Mouse (Mus musculus) layer of hippocampus, adult 8-10 months (tissue): Measurements from ENCODE around the gene Gchfr. TPM values are rescaled to one million over a fixed set of nuclear protein-coding genes. Genes with fewer than 3 reads are reported as not detected.

Experiments
- total RNA-seq, 4 experiments: library from RNA; stranded (reverse); gene quantifications; 2 replicates each; pipeline ENCODE4 v1.2.4; 2022

The Gchfr gene
- total RNA-seq, 4 experiments from 2014 or later: 0.57 TPM; not detected in 3

Other genes starting within 250 kb of the Gchfr start
- 1 to 10 TPM; 3.5 to 4.3 (median 3.8) TPM for gene Chst14, start 241.3 kb upstream of the Gchfr start, total RNA-seq
- gene Ccdc32, start 138.4 kb upstream of the Gchfr start, total RNA-seq: 10 to 100 TPM; 45.3 to 60.6 (median 53.9) TPM
- 1 to 10 TPM; 7.4 to 9.4 (median 9.0) TPM for gene Rpusd2, start 133.0 kb upstream of the Gchfr start, total RNA-seq
- under 1 TPM in 3 of 4 experiments, not detected in 1; 0.14 to 0.48 (median 0.29) TPM for gene Knl1, start 120.7 kb upstream of the Gchfr start, total RNA-seq
- gene Rad51, start 55.0 kb upstream of the Gchfr start, total RNA-seq: 1 to 10 TPM in 1 of 4 experiments, under 1 TPM in 3; 0.71 to 2.1 (median 0.84) TPM
- 10 to 100 TPM; 49.4 to 59.7 (median 52.5) TPM for gene Rmdn3, start 10.7 kb upstream of the Gchfr start, total RNA-seq
- gene Gm14137, start 6.7 kb downstream of the Gchfr start, total RNA-seq: not detected
- gene Zfyve19, start 40.8 kb downstream of the Gchfr start, total RNA-seq: 10 to 100 TPM; 35.8 to 41.5 (median 38.8) TPM
- 10 to 100 TPM; 17.9 to 22.6 (median 19.9) TPM for gene Dnajc17, start 41.0 kb downstream of the Gchfr start, total RNA-seq
- not detected for gene Ppp1r14d, start 62.1 kb downstream of the Gchfr start, total RNA-seq
- gene Spint1, start 69.6 kb downstream of the Gchfr start, total RNA-seq: 1 to 10 TPM; 2.2 to 5.6 (median 2.9) TPM
- gene Rhov, start 103.5 kb downstream of the Gchfr start, total RNA-seq: 1 to 10 TPM; 8.5 to 10.0 (median 9.7) TPM
- 10 to 100 TPM; 42.9 to 47.2 (median 45.5) TPM for gene Vps18, start 121.0 kb downstream of the Gchfr start, total RNA-seq
- gene Dll4, start 158.0 kb downstream of the Gchfr start, total RNA-seq: 1 to 10 TPM; 2.1 to 3.7 (median 3.2) TPM
- 1 to 10 TPM; 5.1 to 6.4 (median 6.4) TPM for gene Chac1, start 183.5 kb downstream of the Gchfr start, total RNA-seq